Mouse (Mus musculus): ENCODE data around the gene Pml.

DNA sequence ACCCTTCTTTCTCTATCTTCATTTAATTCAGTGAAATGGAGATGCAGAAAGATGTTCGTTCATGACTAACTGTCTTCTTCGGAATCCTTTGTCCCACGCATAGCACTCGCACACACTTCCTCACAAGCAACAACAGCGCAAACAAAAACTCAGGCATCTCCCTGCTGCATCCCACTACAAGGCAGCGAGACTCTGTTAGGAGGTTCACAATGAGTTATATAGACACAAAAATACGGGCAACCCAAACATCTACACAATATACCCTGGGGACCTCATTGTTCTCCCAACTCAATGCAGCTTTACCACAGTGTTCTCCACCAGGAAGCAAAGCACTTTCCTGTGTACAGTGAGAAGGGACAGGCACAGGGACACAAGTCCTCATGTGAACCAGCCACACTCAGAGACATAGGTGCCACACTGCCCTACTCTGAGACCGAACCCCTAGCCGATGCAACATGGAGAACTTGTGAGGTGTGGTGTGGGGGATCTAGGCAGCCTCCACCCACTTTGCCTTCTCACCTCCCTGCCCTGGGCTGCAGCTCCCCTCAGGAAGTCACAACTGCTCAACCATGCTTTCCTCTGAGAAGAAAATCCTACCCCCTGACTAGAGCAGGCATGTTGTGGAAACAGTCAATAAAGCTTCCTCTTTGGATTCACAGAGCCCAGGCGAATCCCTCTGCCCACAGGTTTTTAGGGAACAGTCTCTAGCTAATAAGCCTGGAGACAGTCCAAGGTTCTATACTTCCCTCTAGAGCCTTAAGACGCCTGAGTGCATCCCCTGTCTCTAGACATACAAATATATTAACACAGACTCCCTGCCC, 49.1 kb downstream of the Pml start:
- TF ChIP-seq CTCF (IDR thresholded peaks at IDR 0.05; ENCODE audit: control insufficient read depth, insufficient read depth, insufficient read length) (no peak), USF1 (IDR thresholded peaks at IDR 0.05; ENCODE audit: low read depth) (no peak), CEBPB (IDR thresholded peaks at IDR 0.05; ENCODE audit: low read depth) (no peak), MYOG (IDR thresholded peaks at IDR 0.05; ENCODE audit: control insufficient read depth, extremely low read depth, insufficient read length) (no peak), FOSL1 (IDR thresholded peaks at IDR 0.05; ENCODE audit: insufficient read depth, low read length, poor library complexity, severe bottlenecking) (no peak), MAX (IDR thresholded peaks at IDR 0.05) (no peak), MYOD1 (IDR thresholded peaks at IDR 0.05; ENCODE audit: control insufficient read depth, insufficient read length, low read depth) (no peak)
